7 mouse cellular contexts compared by ENCODE assay signal in genomic region chr8:31031721-31032591, GRCm38 (mm10).
DNase-seq lines count a peak whose midpoint lies in the region; ATAC-seq and TF ChIP-seq lines count a peak whose summit lies in the region.

No protein-coding gene starts in this region.

- peak overlapping the region; percentile 66 for H3K4me3 ChIP-seq in gastrocnemius, adult 2 months

- DNase-seq in cerebellum, postnatal 25 days = peak; percentile 75 to 85
- peak; percentile 75 for DNase-seq in gastrocnemius, adult 2 months
- DNase-seq in induced T-regulatory cell, adult 2 months (ENCODE audit: low read depth) = peak; percentile 50
- DNase-seq in left cerebral cortex, postnatal 14 days (ENCODE audit: low spot score in 2 of 2) = peak; percentile 67 to 71
- peak; percentile 72 for DNase-seq in right cerebral cortex, postnatal 4 days

- intact Hi-C loops in gastrocnemius, adult 2 months (cut with DNase I) = loop anchor here (1.0 kb wide), 1 partner anchor 79 kb away; no protein-coding TSS in a partner anchor
- intact Hi-C loops in left cerebral cortex, postnatal 14 days (cut with DNase I) = loop anchor here (2.0 to 5.0 kb wide), 3 partner anchors 60 to 191 kb away; no protein-coding TSS in a partner anchor

- peak overlapping the region; percentile 52 for H3K27ac ChIP-seq in gastrocnemius, adult 2 months

- peak; percentile 59 for ATAC-seq in activated CD4-positive, CD25-positive, alpha-beta regulatory T cell, adult 4 months
- ATAC-seq in megakaryocyte-erythroid progenitor cell, adult 5-6 weeks (replicated peaks; ENCODE audit: low FRiP score, low TSS enrichment, poor library complexity, severe bottlenecking) = peak; percentile 59

- TF ChIP-seq CTCF in gastrocnemius, adult 2 months (IDR thresholded peaks at IDR 0.05) = peak; percentile 80

Comparison
In these comparisons a context has a peak if more than half of its experiments do, and no peak if none do; other contexts are left out.
1. Peak in every context shown above with its lines: DNase-seq, ATAC-seq, H3K4me3 ChIP-seq and H3K27ac ChIP-seq.